Mouse (Mus musculus): ENCODE data around the gene Mpeg1. TPM values are rescaled to one million over a fixed set of nuclear protein-coding genes. Genes with fewer than 3 reads are reported as not detected.
A peak's percentile ranks its signal among the peaks of the same experiment; 100 is the strongest.

The Mpeg1 gene
- polyA plus RNA-seq, 1 experiment from 2014 or later, result 0.41 TPM

GRCm38 (mm10) chr19:12466204-12466603 is 5.6 kb downstream of the Mpeg1 start:
- ATAC-seq (ENCODE audit: insufficient number of reproducible peaks, insufficient read depth, low FRiP score, low TSS enrichment, low read depth), result no peak
- 33% methylated on average over 7 of the region's 7 CpGs for WGBS
- Histone ChIP-seq H3K9me3 (no peaks in the 10 kb centered on the region), H3K27me3 (no peaks in the 10 kb centered on the region), H3K4me3 (no peak overlapping the region), H3K36me3 (0 out of 2 replicates have a peak, but pooled peaks cover 4% of the 10 kb centered on the region), H3K4me2 (no peak overlapping the region), H3K27ac (no peak overlapping the region), H3K4me1 (peaks cover 6% of the 10 kb centered on the region; the same call in 1 of the 2 replicates), H3K9ac (no peak overlapping the region)

GRCm38 (mm10) chr19:12467436-12467835 is 6.9 kb downstream of the Mpeg1 start:
- Histone ChIP-seq H3K9me3 (no peaks in the 10 kb centered on the region), H3K4me2 (no peak overlapping the region), H3K4me1 (peaks cover 6% of the 10 kb centered on the region; the same call in 1 of the 2 replicates), H3K4me3 (no peak overlapping the region), H3K9ac (no peak overlapping the region), H3K27me3 (no peaks in the 10 kb centered on the region), H3K27ac (no peak overlapping the region), H3K36me3 (0 out of 2 replicates have a peak, but pooled peaks cover 4% of the 10 kb centered on the region)
- no peak for ATAC-seq (ENCODE audit: insufficient number of reproducible peaks, insufficient read depth, low FRiP score, low TSS enrichment, low read depth)
- 77% methylated on average over 5 of the region's 5 CpGs for WGBS

- ATAC-seq (ENCODE audit: insufficient number of reproducible peaks, insufficient read depth, low FRiP score, low TSS enrichment, low read depth), result no peak
- no peaks in the 10 kb centered on the region for H3K27me3 ChIP-seq
Observed at GRCm38 (mm10) chr19:12471866-12472265, 11.3 kb downstream of the Mpeg1 start.

GRCm38 (mm10) chr19:12472381-12472976 is 11.9 kb downstream of the Mpeg1 start:
- Histone ChIP-seq H3K4me1 (peaks cover 24% of the 10 kb centered on the region), H3K27me3 (no peaks in the 10 kb centered on the region), H3K36me3 (0 out of 2 replicates have a peak, but pooled peaks cover 4% of the 10 kb centered on the region), H3K27ac (peak overlapping the region; percentile 12; the same call in 1 of the 2 replicates), H3K9ac (no peak overlapping the region), H3K4me3 (no peak overlapping the region), H3K4me2 (no peak overlapping the region), H3K9me3 (no peaks in the 10 kb centered on the region)
- ATAC-seq (ENCODE audit: insufficient number of reproducible peaks, insufficient read depth, low FRiP score, low TSS enrichment, low read depth), result no peak
- 76% methylated on average over 5 of the region's 5 CpGs for WGBS

More at GRCm38 (mm10) chr19:12471866-12472265, 11.3 kb downstream of the Mpeg1 start:
- Histone ChIP-seq H3K4me1 (peaks cover 24% of the 10 kb centered on the region), H3K4me2 (no peak overlapping the region), H3K4me3 (no peak overlapping the region), H3K27ac (no peak overlapping the region), H3K36me3 (0 out of 2 replicates have a peak, but pooled peaks cover 4% of the 10 kb centered on the region), H3K9me3 (no peaks in the 10 kb centered on the region), H3K9ac (no peak overlapping the region)
- 67% methylated on average over 3 of the region's 3 CpGs for WGBS

GRCm38 (mm10) chr19:12473201-12473641 is 12.6 kb downstream of the Mpeg1 start:
- 20% methylated on average over 4 of the region's 4 CpGs for WGBS
- Histone ChIP-seq H3K27ac (peak overlapping the region; percentile 12), H3K9ac (no peak overlapping the region), H3K4me2 (no peak overlapping the region), H3K4me1 (peaks cover 24% of the 10 kb centered on the region), H3K36me3 (0 out of 2 replicates have a peak, but pooled peaks cover 4% of the 10 kb centered on the region), H3K9me3 (no peaks in the 10 kb centered on the region), H3K27me3 (no peaks in the 10 kb centered on the region), H3K4me3 (no peak overlapping the region)
- ATAC-seq (ENCODE audit: insufficient number of reproducible peaks, insufficient read depth, low FRiP score, low TSS enrichment, low read depth), result no peak

GRCm38 (mm10) chr19:12473951-12474350 is 13.4 kb downstream of the Mpeg1 start:
- Histone ChIP-seq H3K9me3 (no peaks in the 10 kb centered on the region), H3K36me3 (no peaks in the 10 kb centered on the region), H3K4me3 (no peak overlapping the region), H3K9ac (no peak overlapping the region), H3K27ac (no peak overlapping the region), H3K4me1 (peaks cover 24% of the 10 kb centered on the region), H3K4me2 (no peak overlapping the region), H3K27me3 (no peaks in the 10 kb centered on the region)
- no peak for ATAC-seq (ENCODE audit: insufficient number of reproducible peaks, insufficient read depth, low FRiP score, low TSS enrichment, low read depth)
- 93% methylated on average over 4 of the region's 4 CpGs for WGBS

GRCm38 (mm10) chr19:12475380-12476250 is 15.0 kb downstream of the Mpeg1 start:
- peak; percentile 85 for ATAC-seq (ENCODE audit: insufficient number of reproducible peaks, insufficient read depth, low FRiP score, low TSS enrichment, low read depth)
- H3K9ac ChIP-seq, result no peak overlapping the region
- H3K4me2 ChIP-seq, result no peak overlapping the region
- peaks cover 24% of the 10 kb centered on the region for H3K4me1 ChIP-seq
- no peaks in the 10 kb centered on the region for H3K27me3 ChIP-seq
- peaks cover 11% of the 10 kb centered on the region; the same call in 1 of the 2 replicates for H3K36me3 ChIP-seq
- H3K9me3 ChIP-seq, result no peaks in the 10 kb centered on the region
- H3K4me3 ChIP-seq, result no peak overlapping the region
- 67% methylated on average over 15 of the region's 15 CpGs for WGBS
- peak overlapping the region; percentile 33; the same call in 1 of the 2 replicates for H3K27ac ChIP-seq

- no peak overlapping the region for H3K27ac ChIP-seq
- H3K9ac ChIP-seq, result no peak overlapping the region
- ATAC-seq (ENCODE audit: insufficient number of reproducible peaks, insufficient read depth, low FRiP score, low TSS enrichment, low read depth), result no peak
- WGBS, result 56% methylated on average over 5 of the region's 5 CpGs
- peaks cover 22% of the 10 kb centered on the region; the same call in 1 of the 2 replicates for H3K36me3 ChIP-seq
- no peaks in the 10 kb centered on the region for H3K27me3 ChIP-seq
- H3K4me1 ChIP-seq, result peaks cover 24% of the 10 kb centered on the region
- H3K4me3 ChIP-seq, result no peak overlapping the region
- H3K4me2 ChIP-seq, result no peak overlapping the region
- no peaks in the 10 kb centered on the region for H3K9me3 ChIP-seq
Observed at GRCm38 (mm10) chr19:12476721-12477270, 16.2 kb downstream of the Mpeg1 start.

- Histone ChIP-seq H3K27me3 (no peaks in the 10 kb centered on the region), H3K4me3 (no peak overlapping the region), H3K4me2 (no peak overlapping the region), H3K27ac (no peak overlapping the region), H3K9ac (no peak overlapping the region), H3K9me3 (no peaks in the 10 kb centered on the region), H3K36me3 (peaks cover 27% of the 10 kb centered on the region; the same call in 1 of the 2 replicates), H3K4me1 (peaks cover 15% of the 10 kb centered on the region)
- WGBS, result 80% methylated on average over 6 of the region's 6 CpGs
- no peak for ATAC-seq (ENCODE audit: insufficient number of reproducible peaks, insufficient read depth, low FRiP score, low TSS enrichment, low read depth)
Observed at GRCm38 (mm10) chr19:12478369-12478768, 17.8 kb downstream of the Mpeg1 start.

GRCm38 (mm10) chr19:12483782-12484181 is 23.2 kb downstream of the Mpeg1 start:
- no peak overlapping the region for H3K4me2 ChIP-seq
- 75% methylated on average over 4 of the region's 4 CpGs for WGBS
- no peaks in the 10 kb centered on the region for H3K27me3 ChIP-seq
- H3K9me3 ChIP-seq, result no peaks in the 10 kb centered on the region
- peaks cover 33% of the 10 kb centered on the region; the same call in 1 of the 2 replicates for H3K36me3 ChIP-seq
- H3K4me3 ChIP-seq, result no peak overlapping the region
- peaks cover 7% of the 10 kb centered on the region for H3K4me1 ChIP-seq
- no peak for ATAC-seq (ENCODE audit: insufficient number of reproducible peaks, insufficient read depth, low FRiP score, low TSS enrichment, low read depth)
- H3K9ac ChIP-seq, result no peak overlapping the region
- H3K27ac ChIP-seq, result no peak overlapping the region

- no peaks in the 10 kb centered on the region for H3K9me3 ChIP-seq
- ATAC-seq (ENCODE audit: insufficient number of reproducible peaks, insufficient read depth, low FRiP score, low TSS enrichment, low read depth), result no peak
- WGBS, result 88% methylated on average over 4 of the region's 4 CpGs
- H3K4me3 ChIP-seq, result no peak overlapping the region
- H3K27me3 ChIP-seq, result no peaks in the 10 kb centered on the region
- H3K36me3 ChIP-seq, result peaks cover 33% of the 10 kb centered on the region; the same call in 1 of the 2 replicates
- H3K4me1 ChIP-seq, result peaks cover 11% of the 10 kb centered on the region
- H3K4me2 ChIP-seq, result no peak overlapping the region
- H3K27ac ChIP-seq, result no peak overlapping the region
- no peak overlapping the region for H3K9ac ChIP-seq
Observed at GRCm38 (mm10) chr19:12484210-12484609, 23.6 kb downstream of the Mpeg1 start.
